Mouse (Mus musculus): Measurements from ENCODE around the gene Tubal3.

GRCm38 (mm10) chr13:3945249-3945648 is 27.2 kb downstream of the Tubal3 start, which contains the start of gene Ucn3:
- TF ChIP-seq POLR2A (IDR thresholded peaks at IDR 0.05; ENCODE audit: insufficient read depth, low read length) (no peak), CTCF (IDR thresholded peaks at IDR 0.05; ENCODE audit: low read depth, low read length) (no peak)
